Mouse (Mus musculus) heart, embryonic 14.5 days (tissue): ENCODE results near the gene Myzap. TPM values are rescaled to one million over a fixed set of nuclear protein-coding genes. Genes with fewer than 3 reads are reported as not detected.

ENCODE experiments used
- ATAC-seq: fragments of 200-750 bp; cut with Nextera tagmentation; 2 replicates; pipeline ENCODE4 v1.8.0; 2017; ENCODE audit warnings: low read depth, moderate TSS enrichment; ENCODE audit not compliant: insufficient number of reproducible peaks, insufficient read depth, low FRiP score
- H3K27ac ChIP-seq, 2 experiments: fragments of 200-500 bp in 1 of 2; fragments of 300-500 bp in 1 of 2; sonication (generic) in 1 of 2; replicated peaks in 1 of 2; 2 replicates each; pipeline ENCODE4 v1.5.1; 2012 to 2014; ENCODE audit warnings: low read depth in 2 of 2, low read length in 2 of 2, control low read depth in 1 of 2, mild to moderate bottlenecking in 1 of 2, mixed read lengths in 1 of 2; ENCODE audit not compliant: control insufficient read depth in 1 of 2, insufficient read depth in 1 of 2
- H3K27me3 ChIP-seq: fragments of 300-500 bp; sonication (generic); 2 replicates; pipeline ENCODE4 v1.6.1; 2014; ENCODE audit warnings: mild to moderate bottlenecking, low read length, control low read depth; ENCODE audit not compliant: control insufficient read depth, insufficient read depth
- H3K36me3 ChIP-seq: fragments of 300-500 bp; sonication (generic); 2 replicates; pipeline ENCODE4 v1.6.1; 2014; ENCODE audit warnings: mild to moderate bottlenecking, control low read depth, low read length, mixed read lengths; ENCODE audit not compliant: control insufficient read depth, insufficient read depth
- H3K4me1 ChIP-seq, 2 experiments: fragments of 200-500 bp in 1 of 2; fragments of 300-500 bp in 1 of 2; sonication (generic) in 1 of 2; 2 replicates each; pipeline ENCODE4 v1.6.1; 2012 to 2014; ENCODE audit warnings: low read length in 2 of 2, control low read depth in 1 of 2, mixed read lengths in 1 of 2; ENCODE audit not compliant: control insufficient read depth in 2 of 2, insufficient read depth in 2 of 2
- H3K4me2 ChIP-seq: fragments of 300-500 bp; sonication (generic); 2 replicates; pipeline ENCODE4 v1.6.1; 2014; ENCODE audit warnings: mild to moderate bottlenecking, low read length
- H3K4me3 ChIP-seq, 2 experiments: fragments of 200-500 bp in 1 of 2; fragments of 300-500 bp in 1 of 2; sonication (generic) in 1 of 2; 2 replicates each; pipeline ENCODE4 v1.5.1; 2012 to 2014; ENCODE audit warnings: low read length in 2 of 2, mild to moderate bottlenecking in 2 of 2, control low read depth in 1 of 2, low read depth in 1 of 2, moderate library complexity in 1 of 2; ENCODE audit not compliant: control insufficient read depth in 1 of 2, insufficient read depth in 1 of 2
- H3K9ac ChIP-seq: fragments of 300-500 bp; sonication (generic); 2 replicates; pipeline ENCODE4 v1.6.1; 2014; ENCODE audit warnings: mild to moderate bottlenecking, low read length
- H3K9me3 ChIP-seq: fragments of 300-500 bp; sonication (generic); 2 replicates; pipeline ENCODE4 v1.6.1; 2016; ENCODE audit warnings: low read length, control low read depth; ENCODE audit not compliant: control insufficient read depth
- WGBS: fragments of 180-500 bp; shearing (Covaris S2); extraction: QIAGEN DNeasy Blood & Tissue Kit; methylation state at CpG from one replicate; pipeline ENCODE4 v1.1.7; 2014; 5-methylcytosine and 5-hydroxymethylcytosine counted together
- polyA plus RNA-seq: library from polyadenylated mRNA; unstranded; fragments of >200 nt; fragmentation: Nextera tagmentation; extraction: Ambion mirVana; gene quantifications from 2 replicates; pipeline ENCODE4 v1.2.1, GENCODE M21; 2014

The Myzap gene
- polyA plus RNA-seq, 1 experiment from 2014 or later, result 125 TPM

- H3K4me1 ChIP-seq, result peaks cover 4 to 38% of the 10 kb centered on the region in 2 experiments; a peak in 3 of 4 replicates
- no peak overlapping the region for H3K27ac ChIP-seq
- ATAC-seq, result no peak
- H3K9me3 ChIP-seq, result peaks cover 9% of the 10 kb centered on the region
- H3K36me3 ChIP-seq, result peaks cover 36% of the 10 kb centered on the region
- no peaks in the 10 kb centered on the region for H3K27me3 ChIP-seq
- no peak overlapping the region for H3K4me3 ChIP-seq
- 43% methylated on average over 3 of the region's 3 CpGs for WGBS
- H3K9ac ChIP-seq, result no peak overlapping the region
- H3K4me2 ChIP-seq, result no peak overlapping the region
Observed at GRCm38 (mm10) chr9:71586408-71586807, 5.8 kb downstream of the Myzap start.

- Histone ChIP-seq H3K36me3 (peaks cover 48% of the 10 kb centered on the region), H3K27ac (no peak overlapping the region), H3K9me3 (peaks cover 9% of the 10 kb centered on the region), H3K4me2 (no peak overlapping the region), H3K27me3 (no peaks in the 10 kb centered on the region), H3K9ac (no peak overlapping the region), H3K4me3 (no peak overlapping the region), H3K4me1 (peaks cover 0 to 13% of the 10 kb centered on the region in 2 experiments; a peak in 1 of 4 replicates)
- WGBS, result 57% methylated on average over 1 of the region's 1 CpGs
- ATAC-seq, result no peak
Observed at GRCm38 (mm10) chr9:71582771-71583170, 9.4 kb downstream of the Myzap start.

- Histone ChIP-seq H3K27me3 (no peaks in the 10 kb centered on the region), H3K4me1 (peaks cover 1 to 5% of the 10 kb centered on the region in 2 experiments; a peak in 2 of 4 replicates), H3K36me3 (peaks cover 47% of the 10 kb centered on the region), H3K27ac (no peak overlapping the region), H3K9ac (no peak overlapping the region), H3K9me3 (no peaks in the 10 kb centered on the region), H3K4me3 (no peak overlapping the region), H3K4me2 (no peak overlapping the region)
- ATAC-seq, result no peak
- 72% methylated on average over 7 of the region's 7 CpGs for WGBS
Observed at GRCm38 (mm10) chr9:71578896-71579564, 13.1 kb downstream of the Myzap start.

- no peak overlapping the region for H3K27ac ChIP-seq
- no peaks in the 10 kb centered on the region for H3K27me3 ChIP-seq
- no peak overlapping the region for H3K4me3 ChIP-seq
- no peak overlapping the region for H3K4me2 ChIP-seq
- H3K4me1 ChIP-seq, result peaks cover 2 to 5% of the 10 kb centered on the region in 2 experiments; a peak in 3 of 4 replicates
- H3K36me3 ChIP-seq, result peaks cover 55% of the 10 kb centered on the region
- WGBS, result 81% methylated on average over 3 of the region's 3 CpGs
- no peaks in the 10 kb centered on the region for H3K9me3 ChIP-seq
- H3K9ac ChIP-seq, result no peak overlapping the region
- no peak for ATAC-seq
Observed at GRCm38 (mm10) chr9:71574440-71574839, 17.7 kb downstream of the Myzap start.

GRCm38 (mm10) chr9:71573771-71574340 lies 18.3 kb downstream of the Myzap start:
- no peak overlapping the region for H3K9ac ChIP-seq
- no peaks in the 10 kb centered on the region for H3K9me3 ChIP-seq
- no peak overlapping the region for H3K27ac ChIP-seq
- ATAC-seq, result no peak; the same call in 1 of the 2 replicates
- H3K4me2 ChIP-seq, result no peak overlapping the region
- 74% methylated on average over 6 of the region's 6 CpGs for WGBS
- H3K27me3 ChIP-seq, result no peaks in the 10 kb centered on the region
- H3K4me1 ChIP-seq, result peaks cover 2 to 10% of the 10 kb centered on the region in 2 experiments; a peak in 3 of 4 replicates
- H3K36me3 ChIP-seq, result peaks cover 49% of the 10 kb centered on the region
- no peak overlapping the region for H3K4me3 ChIP-seq

- no peak overlapping the region for H3K4me3 ChIP-seq
- H3K9ac ChIP-seq, result no peak overlapping the region
- no peaks in the 10 kb centered on the region for H3K27me3 ChIP-seq
- 64% methylated on average over 7 of the region's 7 CpGs for WGBS
- H3K27ac ChIP-seq, result no peak overlapping the region
- no peak overlapping the region for H3K4me2 ChIP-seq
- H3K36me3 ChIP-seq, result peaks cover 24% of the 10 kb centered on the region
- H3K4me1 ChIP-seq, result peaks cover 10 to 31% of the 10 kb centered on the region in 2 experiments
- no peak for ATAC-seq
- H3K9me3 ChIP-seq, result no peaks in the 10 kb centered on the region
Observed at GRCm38 (mm10) chr9:71571150-71571633, 21.0 kb downstream of the Myzap start.

- no peak overlapping the region for H3K27ac ChIP-seq
- peaks cover 24% of the 10 kb centered on the region for H3K36me3 ChIP-seq
- no peaks in the 10 kb centered on the region for H3K9me3 ChIP-seq
- H3K27me3 ChIP-seq, result no peaks in the 10 kb centered on the region
- no peak for ATAC-seq
- peaks cover 10 to 31% of the 10 kb centered on the region in 2 experiments for H3K4me1 ChIP-seq
- no peak overlapping the region for H3K4me2 ChIP-seq
- no peak overlapping the region for H3K9ac ChIP-seq
- 80% methylated on average over 7 of the region's 7 CpGs for WGBS
- H3K4me3 ChIP-seq, result no peak overlapping the region
Observed at GRCm38 (mm10) chr9:71570170-71570569, 22.0 kb downstream of the Myzap start.
